Mouse (Mus musculus) erythroblast, embryonic 14.5 days (primary cell): Measurements from ENCODE around the gene Cdk14.

ENCODE experiments used
- GATA1 ChIP-seq: IDR thresholded peaks from 2 replicates; pipeline ENCODE4 v1.6.1; 2012; ENCODE audit warnings: low read length, inconsistent platforms, mixed read lengths
- TAL1 ChIP-seq: IDR thresholded peaks from 3 replicates; pipeline ENCODE4 v1.6.1; 2012; ENCODE audit warnings: low read length, inconsistent platforms, mixed read lengths

GRCm38 (mm10) chr5:5419992-5420455 lies at the start of gene Cdk14:
- TF ChIP-seq GATA1: no peak
- no peak for TF ChIP-seq TAL1
